Mouse (Mus musculus) liver, embryonic 16.5 days (tissue): ENCODE data around the gene Ddit4. TPM values are rescaled to one million over a fixed set of nuclear protein-coding genes. Genes with fewer than 3 reads are reported as not detected.

Experiments
- ATAC-seq: fragments of 200-750 bp; cut with Nextera tagmentation; 2 replicates; pipeline ENCODE4 v1.8.0; 2017; ENCODE audit warnings: low read depth, mild to moderate bottlenecking, moderate number of reproducible peaks, moderate library complexity
- H3K27ac ChIP-seq: fragments of 300-500 bp; sonication (generic); 2 replicates; pipeline ENCODE4 v1.5.1; 2014; ENCODE audit warnings: mild to moderate bottlenecking, low read length
- H3K27me3 ChIP-seq: fragments of 300-500 bp; sonication (generic); 2 replicates; pipeline ENCODE4 v1.6.1; 2014; ENCODE audit warnings: low read depth, low read length, mixed read lengths; ENCODE audit not compliant: control insufficient read depth, insufficient read depth
- H3K36me3 ChIP-seq: fragments of 300-500 bp; sonication (generic); 2 replicates; pipeline ENCODE4 v1.6.1; 2014; ENCODE audit warnings: mild to moderate bottlenecking; ENCODE audit not compliant: control insufficient read depth, insufficient read depth
- H3K4me1 ChIP-seq: fragments of 300-500 bp; sonication (generic); 2 replicates; pipeline ENCODE4 v1.6.1; 2014; ENCODE audit warnings: low read depth, low read length, mixed read lengths; ENCODE audit not compliant: control insufficient read depth
- H3K4me2 ChIP-seq: fragments of 300-500 bp; sonication (generic); 2 replicates; pipeline ENCODE4 v1.6.1; 2014; ENCODE audit warnings: low read depth, low read length, mixed read lengths
- H3K4me3 ChIP-seq: fragments of 300-500 bp; sonication (generic); 2 replicates; pipeline ENCODE4 v1.5.1; 2014; ENCODE audit warnings: low read depth, mild to moderate bottlenecking, low read length
- H3K9ac ChIP-seq: fragments of 300-500 bp; sonication (generic); 2 replicates; pipeline ENCODE4 v1.6.1; 2014; ENCODE audit warnings: low read depth, low read length
- H3K9me3 ChIP-seq: fragments of 300-500 bp; sonication (generic); replicated peaks from 2 replicates; pipeline ENCODE4 v1.6.1; 2016; ENCODE audit warnings: low read length; ENCODE audit not compliant: control insufficient read depth
- WGBS: fragments of 180-500 bp; shearing (Covaris S2); extraction: QIAGEN DNeasy Blood & Tissue Kit; methylation state at CpG from one replicate; pipeline ENCODE4 v1.1.7; 2014; ENCODE audit not compliant: insufficient replicate concordance; 5-methylcytosine and 5-hydroxymethylcytosine counted together
- polyA plus RNA-seq: library from polyadenylated mRNA; unstranded; fragments of >200 nt; fragmentation: Nextera tagmentation; extraction: Ambion mirVana; gene quantifications from 2 replicates; pipeline ENCODE4 v1.2.1, GENCODE M21; 2015

The Ddit4 gene
- polyA plus RNA-seq, 1 experiment from 2014 or later, result 6.8 TPM

- H3K27me3 ChIP-seq, result peaks cover 22% of the 10 kb centered on the region
These were observed 5.0 kb upstream of the Ddit4 start for GRCm38 (mm10) chr10:59956681-59957080.

DNA sequence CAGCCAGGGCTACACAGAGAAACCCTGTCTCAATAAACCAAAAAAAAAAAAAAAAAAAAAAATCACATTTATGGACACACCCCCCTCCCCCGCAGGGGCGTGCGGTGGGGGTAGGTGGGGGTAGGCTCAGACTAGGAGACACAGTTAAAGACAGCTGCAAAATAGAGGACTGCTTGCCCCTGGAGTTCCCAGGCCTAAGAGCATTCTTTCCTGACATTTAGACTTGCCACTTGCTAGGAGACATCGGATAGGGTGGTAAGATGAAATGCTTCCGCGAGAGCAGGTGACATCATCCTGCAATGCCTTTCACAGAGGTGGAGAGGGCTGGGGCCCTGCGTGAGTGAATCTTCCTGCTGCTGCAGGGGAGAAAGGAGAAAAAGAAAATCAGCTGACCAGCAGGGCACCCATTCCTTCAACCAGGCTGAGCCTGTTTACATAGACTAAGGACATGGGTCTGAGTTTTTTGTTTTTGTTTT, 2.0 kb upstream of the Ddit4 start:
- Histone ChIP-seq H3K36me3 (no peaks in the 10 kb centered on the region), H3K4me3 (no peak overlapping the region), H3K4me2 (no peak overlapping the region), H3K27ac (no peak overlapping the region), H3K4me1 (peaks cover 24% of the 10 kb centered on the region), H3K9ac (no peak overlapping the region), H3K27me3 (peaks cover 36% of the 10 kb centered on the region), H3K9me3 (no peaks in the 10 kb centered on the region)
- 39% methylated on average over 7 of the region's 7 CpGs for WGBS
- ATAC-seq, result no peak

More at GRCm38 (mm10) chr10:59956681-59957080, 5.0 kb upstream of the Ddit4 start:
- ATAC-seq, result no peak
- no peaks in the 10 kb centered on the region for H3K36me3 ChIP-seq
- WGBS, result 54% methylated on average over 5 of the region's 5 CpGs
- H3K9me3 ChIP-seq, result no peaks in the 10 kb centered on the region
- no peak overlapping the region for H3K4me2 ChIP-seq
- no peak overlapping the region for H3K9ac ChIP-seq
- H3K27ac ChIP-seq, result no peak overlapping the region
- H3K4me1 ChIP-seq, result peaks cover 10% of the 10 kb centered on the region
- H3K4me3 ChIP-seq, result no peak overlapping the region

GRCm38 (mm10) chr10:59952781-59953563, 1.3 kb upstream of the Ddit4 start:
- WGBS, result 25% methylated on average over 16 of the region's 16 CpGs
- peak overlapping the region; percentile 98 for H3K4me2 ChIP-seq
- peaks cover 24% of the 10 kb centered on the region for H3K4me1 ChIP-seq
- peak overlapping the region; percentile 73 for H3K4me3 ChIP-seq
- ATAC-seq, result no peak
- H3K27ac ChIP-seq, result no peak overlapping the region
- no peaks in the 10 kb centered on the region for H3K9me3 ChIP-seq
- H3K27me3 ChIP-seq, result peaks cover 33% of the 10 kb centered on the region
- no peaks in the 10 kb centered on the region for H3K36me3 ChIP-seq
- H3K9ac ChIP-seq, result peak overlapping the region; percentile 55

- peak overlapping the region; percentile 98 for H3K4me2 ChIP-seq
- H3K36me3 ChIP-seq, result no peaks in the 10 kb centered on the region
- peak overlapping the region; percentile 34 for H3K27ac ChIP-seq
- no peaks in the 10 kb centered on the region for H3K9me3 ChIP-seq
- H3K9ac ChIP-seq, result peak overlapping the region; percentile 55
- H3K4me3 ChIP-seq, result peak overlapping the region; percentile 73
- peaks cover 29% of the 10 kb centered on the region for H3K27me3 ChIP-seq
- WGBS, result under 1% methylated on average over 31 of the region's 31 CpGs
- H3K4me1 ChIP-seq, result peaks cover 24% of the 10 kb centered on the region
- ATAC-seq, result peak; percentile 7
These were observed 632 bp upstream of the Ddit4 start for GRCm38 (mm10) chr10:59952152-59952780.

DNA sequence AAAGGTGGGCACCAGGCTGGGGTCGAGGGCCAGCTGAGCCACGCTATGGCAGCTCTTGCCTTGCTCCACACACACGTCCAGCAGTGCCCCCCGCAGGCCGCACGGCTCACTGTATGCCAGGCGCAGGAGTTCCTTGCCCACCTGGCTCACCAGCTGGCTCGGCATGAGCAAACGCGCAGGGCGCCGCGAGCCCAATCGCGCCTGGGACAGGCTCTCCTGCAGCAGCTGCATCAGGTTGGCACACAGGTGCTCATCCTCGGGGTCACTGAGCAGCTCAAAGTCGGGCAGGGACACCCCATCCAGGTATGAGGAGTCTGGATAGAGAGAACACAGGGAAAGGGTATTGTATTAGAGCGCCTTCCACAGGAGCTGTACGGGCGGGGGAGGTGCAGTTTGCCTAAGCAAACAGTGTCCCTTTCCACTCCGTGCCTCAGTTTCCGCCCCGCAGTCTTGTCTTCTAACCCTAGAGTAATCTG, 880 bp downstream of the Ddit4 start:
- ATAC-seq, result no peak
- peak overlapping the region; percentile 76 for H3K9ac ChIP-seq
- WGBS, result 2% methylated on average over 23 of the region's 23 CpGs
- peaks cover 24% of the 10 kb centered on the region for H3K4me1 ChIP-seq
- peak overlapping the region; percentile 98 for H3K4me2 ChIP-seq
- H3K4me3 ChIP-seq, result peak overlapping the region; percentile 73
- no peaks in the 10 kb centered on the region for H3K9me3 ChIP-seq
- peak overlapping the region; percentile 60 for H3K27ac ChIP-seq
- H3K27me3 ChIP-seq, result peaks cover 22% of the 10 kb centered on the region
- no peaks in the 10 kb centered on the region for H3K36me3 ChIP-seq

GRCm38 (mm10) chr10:59949783-59950605, 1.6 kb downstream of the Ddit4 start:
- peak overlapping the region; percentile 73 for H3K4me3 ChIP-seq
- H3K9me3 ChIP-seq, result no peaks in the 10 kb centered on the region
- H3K27me3 ChIP-seq, result peaks cover 22% of the 10 kb centered on the region

GRCm38 (mm10) chr10:59949255-59949648, 2.4 kb downstream of the Ddit4 start:
- Histone ChIP-seq H3K4me1 (peaks cover 24% of the 10 kb centered on the region), H3K9me3 (no peaks in the 10 kb centered on the region), H3K36me3 (no peaks in the 10 kb centered on the region), H3K4me3 (no peak overlapping the region), H3K9ac (no peak overlapping the region), H3K27me3 (peaks cover 22% of the 10 kb centered on the region), H3K27ac (no peak overlapping the region), H3K4me2 (no peak overlapping the region)
- 71% methylated on average over 1 of the region's 1 CpGs for WGBS
- ATAC-seq, result no peak

More at GRCm38 (mm10) chr10:59949783-59950605, 1.6 kb downstream of the Ddit4 start:
- no peak for ATAC-seq
- WGBS, result 60% methylated on average over 15 of the region's 15 CpGs
- peak overlapping the region; percentile 98 for H3K4me2 ChIP-seq
- H3K36me3 ChIP-seq, result no peaks in the 10 kb centered on the region
- H3K27ac ChIP-seq, result no peak overlapping the region
- H3K4me1 ChIP-seq, result peaks cover 24% of the 10 kb centered on the region
- peak overlapping the region; percentile 76; the same call in 1 of the 2 replicates for H3K9ac ChIP-seq

- WGBS, result 42% methylated on average over 6 of the region's 6 CpGs
- Histone ChIP-seq H3K4me2 (no peak overlapping the region), H3K4me1 (peaks cover 26% of the 10 kb centered on the region), H3K27ac (no peak overlapping the region), H3K4me3 (no peak overlapping the region), H3K36me3 (no peaks in the 10 kb centered on the region), H3K27me3 (peaks cover 22% of the 10 kb centered on the region), H3K9ac (no peak overlapping the region), H3K9me3 (no peaks in the 10 kb centered on the region)
- no peak for ATAC-seq
These were observed 3.0 kb downstream of the Ddit4 start for GRCm38 (mm10) chr10:59948363-59949254.
